Mouse (Mus musculus): ENCODE results near the gene 2010109A12Rik. TPM values are rescaled to one million over a fixed set of nuclear protein-coding genes. Genes with fewer than 3 reads are reported as not detected.

2010109A12Rik gene
- total RNA-seq, 2 experiments from 2014 or later: 0.45 to 2.1 TPM

DNA sequence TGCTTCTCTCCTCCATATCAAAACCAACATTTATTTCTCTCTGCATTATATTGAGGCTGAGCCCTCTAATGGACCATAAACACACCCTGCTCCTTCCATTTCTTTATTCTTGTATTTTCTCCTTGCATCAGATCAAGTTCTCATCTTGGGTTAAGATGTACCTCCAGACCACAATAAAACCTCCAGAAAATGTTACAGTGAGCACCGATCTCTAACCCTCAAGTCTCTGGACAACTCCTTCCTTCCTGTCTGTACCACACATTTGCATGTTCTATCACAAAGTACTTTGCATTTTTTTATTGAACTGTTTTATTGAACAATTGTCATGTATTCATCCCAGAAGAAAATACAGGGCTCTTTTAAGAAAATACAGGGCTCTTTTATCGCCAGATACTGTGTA lies 23.2 kb downstream of the 2010109A12Rik start:
- DNase-seq (ENCODE audit: low spot score in 2 of 2): no peak

DNA sequence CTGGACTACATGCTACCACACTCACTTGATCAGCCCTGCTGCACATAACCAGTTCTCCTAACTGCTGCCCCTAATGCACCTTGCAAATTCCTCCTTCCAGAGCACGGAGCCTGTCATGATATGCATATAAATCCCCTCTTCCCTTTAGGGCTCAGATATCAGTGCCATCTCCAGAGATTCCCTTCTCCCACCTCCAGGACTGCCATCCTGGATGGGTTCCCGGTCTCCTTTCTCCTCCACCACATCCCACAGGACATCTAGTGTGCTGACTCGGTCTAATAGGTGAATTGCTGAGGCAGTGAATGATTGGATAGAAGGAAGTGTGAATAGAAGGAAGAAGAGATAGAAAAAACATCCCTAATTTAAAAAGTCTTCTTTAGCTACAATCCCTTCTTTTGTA lies 25.4 kb downstream of the 2010109A12Rik start:
- DNase-seq (ENCODE audit: low spot score in 2 of 2): no peak

- no peak for DNase-seq (ENCODE audit: low spot score in 2 of 2)
Measured at GRCm38 (mm10) chr5:93232838-93233237, 26.5 kb downstream of the 2010109A12Rik start.

DNA sequence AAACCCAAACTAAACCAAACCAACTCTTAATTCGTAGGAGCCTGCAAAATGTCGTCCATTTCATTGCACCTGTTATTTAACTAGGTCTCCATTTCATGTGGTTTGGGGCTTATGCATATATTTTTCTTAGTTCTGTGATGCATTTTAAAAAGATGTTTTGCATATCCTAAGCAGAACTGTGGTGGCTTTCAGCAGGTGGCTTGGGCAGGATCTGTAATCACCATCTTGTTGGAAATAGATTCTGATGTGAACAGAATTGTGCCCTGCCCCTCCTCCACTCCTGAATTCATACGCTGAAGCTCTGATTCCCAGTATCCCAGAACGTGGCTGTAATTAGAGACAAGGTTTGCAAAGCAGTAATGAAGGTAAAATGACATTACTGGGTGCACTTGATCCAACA lies 27.8 kb downstream of the 2010109A12Rik start:
- peak in 1 of 2 experiments; percentile 51 for DNase-seq (ENCODE audit: low spot score in 2 of 2)

GRCm38 (mm10) chr5:93234605-93235004 lies 28.3 kb downstream of the 2010109A12Rik start:
- no peak for DNase-seq (ENCODE audit: low spot score in 2 of 2)

DNA sequence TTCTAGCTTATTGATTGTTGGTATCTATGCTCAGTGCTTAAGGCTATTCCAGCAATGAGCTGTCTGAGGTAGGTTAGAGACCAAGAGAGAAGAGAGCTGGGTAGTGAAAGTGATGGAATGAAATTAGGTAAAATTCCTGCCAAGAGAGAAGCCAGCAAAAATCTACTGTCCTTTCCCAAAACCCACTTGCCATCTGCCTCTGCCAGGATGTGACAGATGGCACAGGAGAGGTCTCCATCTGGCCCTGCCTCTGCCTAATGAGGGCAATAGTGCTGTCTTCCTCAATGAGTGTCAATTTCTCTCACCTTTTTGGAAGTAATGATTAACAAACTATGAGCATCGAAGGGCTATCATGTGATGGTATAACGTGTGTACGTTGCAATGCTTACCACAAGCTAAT lies 29.6 kb downstream of the 2010109A12Rik start:
- DNase-seq (ENCODE audit: low spot score in 2 of 2): peak; percentile 71 to 89

DNA sequence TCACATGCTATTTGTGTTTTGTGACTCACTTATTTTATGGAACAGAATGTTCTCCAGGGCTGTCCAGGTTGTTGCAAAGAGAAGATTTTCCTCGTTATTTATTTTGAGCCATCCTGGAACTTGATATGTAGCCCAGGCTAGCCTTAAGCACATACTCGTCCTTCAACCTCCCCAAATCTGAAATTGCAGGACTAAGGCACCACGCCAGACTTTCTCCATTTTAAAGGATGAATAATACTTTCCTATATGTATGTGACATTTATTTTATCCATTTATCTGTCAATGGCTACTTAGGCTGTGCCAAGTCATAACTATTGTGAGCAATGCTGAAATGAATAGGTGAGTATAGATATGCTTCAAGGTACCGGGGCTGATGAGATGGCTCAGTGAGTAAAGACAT lies 30.2 kb downstream of the 2010109A12Rik start:
- no peak for DNase-seq (ENCODE audit: low spot score in 2 of 2)

- no peak for DNase-seq (ENCODE audit: low spot score in 2 of 2)
Measured at GRCm38 (mm10) chr5:93239590-93240544, 33.5 kb downstream of the 2010109A12Rik start.

DNA sequence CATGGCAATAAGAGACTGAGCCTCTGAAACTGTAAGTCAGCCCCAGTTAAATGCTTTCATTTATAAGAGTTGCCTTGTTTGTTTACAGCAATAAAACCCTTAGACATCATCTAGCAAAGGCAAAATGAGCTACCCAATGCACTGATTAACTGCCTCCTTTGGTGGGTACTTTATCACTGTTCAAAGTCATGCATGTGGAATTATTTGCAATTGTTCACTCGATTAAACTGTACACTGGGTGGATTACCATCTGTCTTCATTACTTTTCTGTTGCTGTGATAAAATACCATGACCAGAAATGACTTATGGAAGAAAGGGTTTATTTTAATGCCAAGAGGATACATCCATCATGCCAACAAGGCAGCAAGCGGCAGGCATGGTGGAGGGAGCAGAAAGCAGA lies 39.0 kb downstream of the 2010109A12Rik start:
- DNase-seq (ENCODE audit: low spot score in 2 of 2): no peak

- DNase-seq (ENCODE audit: low spot score in 2 of 2): no peak
Measured at GRCm38 (mm10) chr5:93249940-93250578, 43.7 kb downstream of the 2010109A12Rik start.

DNA sequence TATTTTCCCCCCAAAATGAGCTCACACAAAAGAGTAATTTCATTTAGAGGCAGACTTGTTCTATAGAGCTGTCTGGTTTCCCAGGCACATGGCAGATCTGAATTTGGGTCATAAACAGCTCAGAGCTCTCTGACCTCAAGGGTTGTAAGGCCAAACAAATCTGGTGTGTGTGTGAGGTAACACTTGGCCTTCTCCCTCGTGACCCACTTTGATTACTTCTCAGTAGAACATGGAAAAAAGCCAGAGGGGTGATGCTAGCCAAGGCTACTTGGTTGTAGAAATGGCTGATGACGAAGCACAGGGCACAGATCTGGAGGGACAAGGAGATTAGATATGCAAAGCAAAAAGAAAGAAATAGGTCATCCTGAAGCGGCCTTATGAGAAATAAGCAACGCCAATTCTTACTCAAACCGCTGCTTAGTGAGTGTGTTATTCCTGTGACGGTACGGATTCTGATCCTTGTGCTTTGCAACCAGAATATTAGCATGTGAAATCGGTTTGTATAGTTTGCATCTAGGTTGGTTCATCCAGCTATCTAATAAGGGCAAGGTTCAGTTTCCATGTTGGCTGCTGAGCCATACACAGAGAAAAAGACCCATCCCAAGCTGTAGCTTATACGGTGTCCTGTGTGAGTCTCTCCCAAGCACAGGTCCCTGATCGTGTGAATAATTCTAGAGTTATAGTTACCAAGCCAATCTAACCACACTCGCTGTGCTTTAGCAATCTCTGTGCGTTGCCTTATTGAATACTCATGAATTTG lies 44.9 kb downstream of the 2010109A12Rik start:
- no peak for DNase-seq (ENCODE audit: low spot score in 2 of 2)

DNA sequence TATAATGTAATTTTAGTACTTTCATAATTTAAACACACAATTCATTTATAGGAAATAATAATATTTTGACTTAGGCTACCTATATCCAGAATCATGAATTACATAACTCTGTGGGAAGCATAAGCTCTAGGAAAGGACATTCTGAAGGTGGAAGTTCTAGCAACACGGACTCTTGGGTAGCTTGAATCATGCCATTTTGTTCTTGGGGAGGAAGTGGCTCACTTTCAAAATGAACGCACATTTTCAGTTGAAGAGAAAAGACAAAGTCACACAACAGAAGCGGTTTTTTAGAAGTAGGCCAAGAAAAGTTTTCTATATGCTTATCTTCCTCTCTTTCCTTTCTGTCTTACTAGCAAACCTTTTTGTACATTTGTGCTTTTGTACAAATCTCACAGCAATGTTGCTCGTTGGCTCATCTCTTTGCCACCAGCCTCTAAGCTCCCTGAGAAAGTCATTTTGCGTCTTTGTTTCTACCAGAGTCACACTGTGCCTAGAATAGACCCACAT lies 49.5 kb downstream of the 2010109A12Rik start:
- no peak for DNase-seq (ENCODE audit: low spot score in 2 of 2)

GRCm38 (mm10) chr5:93256820-93257405 lies 50.6 kb downstream of the 2010109A12Rik start:
- no peak for DNase-seq (ENCODE audit: low spot score in 2 of 2)

- DNase-seq (ENCODE audit: low spot score in 2 of 2): no peak
Measured at GRCm38 (mm10) chr5:93259349-93259748, 53.0 kb downstream of the 2010109A12Rik start.

DNA sequence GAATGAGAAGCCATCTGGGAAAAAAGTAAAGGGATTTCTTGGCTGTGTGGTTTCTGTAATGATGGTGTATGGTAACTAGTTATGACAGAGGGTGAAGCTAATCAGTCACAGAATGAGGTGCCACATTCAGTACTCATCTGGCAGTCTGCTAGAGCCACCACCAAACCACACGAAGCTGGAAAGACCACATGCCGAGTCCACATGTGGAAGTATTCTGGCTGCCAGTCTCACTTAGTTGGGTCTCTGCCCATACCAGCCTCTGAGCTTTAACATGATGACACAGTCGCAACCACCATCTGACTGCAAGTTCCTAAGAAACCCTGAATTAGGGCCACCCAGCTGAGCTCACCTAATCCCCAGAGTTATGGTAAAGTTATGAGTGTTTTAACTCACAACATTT lies 54.7 kb downstream of the 2010109A12Rik start:
- no peak for DNase-seq (ENCODE audit: low spot score in 2 of 2)

- no peak for DNase-seq (ENCODE audit: low spot score in 2 of 2)
Measured at GRCm38 (mm10) chr5:93262751-93263150, 56.4 kb downstream of the 2010109A12Rik start.

Other genes with a start within 250 kb of the 2010109A12Rik start
- 1 to 10 TPM in 1 of 2 experiments, under 1 TPM in 1; 0.46 to 1.0 TPM for gene Sowahb, start 161.5 kb upstream of the 2010109A12Rik start, total RNA-seq (2021)
- 100 to 1,000 TPM; 116 to 118 TPM for gene Sept11, start 113.1 kb upstream of the 2010109A12Rik start, total RNA-seq (2021)
- gene Ccni, start within 50 bp of the 2010109A12Rik start, total RNA-seq (2021): 100 to 1,000 TPM; 327 to 330 TPM
- 10 to 100 TPM; 46.4 to 49.9 TPM for gene Ccng2, start 60.7 kb downstream of the 2010109A12Rik start, total RNA-seq (2021)